Mouse (Mus musculus) heart, adult 2 months (tissue): ENCODE results near the gene Prn.

ENCODE experiments used
- CTCF ChIP-seq: fragments of 200-600 bp; IDR thresholded peaks from 2 replicates; pipeline ENCODE4 v1.8.1; 2022; ENCODE audit warnings: antibody characterized with exemption, mild to moderate bottlenecking, moderate library complexity
- POLR2A ChIP-seq: fragments of 200-500 bp; IDR thresholded peaks from 2 replicates; pipeline ENCODE4 v1.6.1; 2011; ENCODE audit warnings: mild to moderate bottlenecking, low read depth, low read length, control low read depth; ENCODE audit not compliant: insufficient read depth

DNA sequence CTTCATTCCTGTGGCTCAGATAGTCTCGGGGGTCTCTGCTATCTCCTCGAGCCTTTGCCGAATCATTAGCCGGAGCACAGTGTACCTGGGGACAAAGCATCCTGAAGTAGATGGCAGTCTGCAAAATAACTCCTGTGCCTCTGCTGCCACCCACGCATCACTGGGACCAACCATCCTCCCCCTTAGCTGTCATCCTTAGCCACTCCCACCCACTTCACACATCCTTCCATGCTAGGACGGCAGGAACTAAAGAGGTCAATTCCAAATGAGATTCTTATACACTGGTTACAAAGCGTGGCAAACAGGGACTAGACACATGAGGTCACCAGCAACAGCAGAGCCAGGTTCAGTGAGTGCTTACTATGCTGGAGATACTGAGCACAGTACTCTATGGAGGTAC is 86.6 kb downstream of the Prn start:
- TF ChIP-seq CTCF (no peak), POLR2A (no peak)
